Mouse (Mus musculus) gonadal fat pad, adult 2 months (tissue): Measurements from ENCODE around the gene Rag1. TPM values are rescaled to one million over a fixed set of nuclear protein-coding genes. Genes with fewer than 3 reads are reported as not detected.
A peak's percentile ranks its signal among the peaks of the same experiment; 100 is the strongest.

Experiments
- DNase-seq: peaks from one replicate; pipeline ENCODE4 v3.0.0-alpha.2; 2012; ENCODE audit warnings: low read depth
- polyA plus RNA-seq: library from polyadenylated mRNA; depleted of rRNA; stranded (reverse); fragments of >200 nt; gene quantifications from 2 replicates; pipeline ENCODE4 v1.2.3, GENCODE M21; 2012

Gene Rag1
- polyA plus RNA-seq, 1 experiment: 0.04 TPM

DNA sequence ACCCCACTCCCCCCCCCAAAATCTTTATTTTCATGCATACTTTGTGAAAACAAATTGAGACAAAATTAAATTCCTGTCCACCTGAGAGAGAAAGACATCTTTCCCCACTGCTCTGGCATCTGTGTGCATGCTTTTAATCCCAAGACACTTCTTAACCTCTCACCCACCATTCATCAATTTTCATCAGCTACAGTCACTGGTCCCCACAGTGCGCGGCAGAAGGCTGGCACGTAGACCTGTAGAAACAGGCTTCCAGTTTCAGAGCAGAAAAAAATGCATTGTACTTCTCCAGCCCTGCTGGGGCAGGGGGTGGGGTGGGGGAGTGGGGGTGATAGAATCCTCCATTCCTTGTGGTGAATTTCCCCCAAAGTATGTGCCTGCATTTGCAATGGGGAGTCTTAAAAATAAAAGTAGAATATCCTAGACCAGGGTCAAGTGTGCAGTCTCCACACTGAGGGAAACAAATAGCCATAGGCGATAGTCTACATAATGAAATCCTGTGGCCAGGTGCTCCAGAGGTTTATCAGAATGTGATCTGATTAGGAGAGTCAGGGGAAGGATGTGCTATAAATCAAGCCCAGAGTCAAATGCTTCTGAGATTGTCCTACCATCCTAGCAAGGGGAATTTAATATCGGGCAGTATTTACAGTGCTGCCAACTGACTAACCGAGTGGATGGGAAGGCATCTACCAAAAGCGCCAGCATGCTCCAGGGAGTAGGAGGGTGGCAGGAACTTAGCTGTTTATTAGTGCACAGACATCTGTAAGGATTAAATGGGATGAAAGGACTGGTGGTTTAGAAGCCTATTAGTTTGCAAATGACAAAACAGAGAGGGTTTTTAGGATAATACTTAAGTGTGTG is 10.1 kb downstream of the Rag1 start:
- no peak for DNase-seq

DNA sequence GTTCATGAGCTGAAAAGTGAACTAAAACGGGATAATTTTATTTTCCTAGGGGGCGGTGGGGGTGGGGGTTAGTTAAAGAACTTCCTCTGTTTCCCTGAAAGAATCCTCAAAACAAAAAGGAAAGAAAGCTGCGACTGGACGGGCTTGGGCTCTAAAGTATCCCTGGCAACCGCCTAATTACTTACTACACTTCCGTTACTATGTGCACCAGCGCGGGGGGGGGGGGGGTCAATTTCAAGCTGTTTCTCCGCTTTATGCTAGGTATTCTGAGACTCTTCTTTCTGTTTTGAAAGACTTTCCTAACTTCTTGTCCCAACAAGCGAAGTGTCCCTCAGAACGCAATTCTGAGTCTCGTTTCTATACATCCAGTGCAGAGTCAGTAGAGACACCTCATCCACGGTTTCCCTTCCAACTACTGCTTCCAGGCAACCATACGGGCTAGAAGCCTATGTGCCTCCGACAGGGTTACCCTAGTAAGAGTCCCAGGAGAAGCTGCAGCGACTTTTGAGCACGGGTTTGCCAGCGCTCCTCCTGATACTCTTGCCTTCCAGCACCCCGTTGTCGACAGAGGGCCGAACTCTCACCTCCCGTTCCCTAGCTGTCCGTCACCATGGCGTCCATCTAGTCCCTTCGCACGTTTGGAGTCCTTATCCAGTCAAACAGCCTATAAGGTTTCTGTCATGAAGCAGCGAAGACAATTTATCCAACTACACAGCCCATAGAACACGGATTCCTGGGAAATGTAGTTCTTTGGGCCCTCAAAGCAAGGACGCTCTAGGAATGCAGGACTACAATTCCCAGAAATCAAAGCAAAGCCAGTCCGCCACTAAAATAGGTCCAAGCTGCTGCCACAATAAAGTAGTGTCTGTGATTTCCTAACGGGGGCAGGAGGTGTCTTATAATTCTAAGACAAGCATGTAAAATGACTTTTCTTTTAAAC is 20.7 kb downstream of the Rag1 start:
- DNase-seq: peak; percentile 99

DNA sequence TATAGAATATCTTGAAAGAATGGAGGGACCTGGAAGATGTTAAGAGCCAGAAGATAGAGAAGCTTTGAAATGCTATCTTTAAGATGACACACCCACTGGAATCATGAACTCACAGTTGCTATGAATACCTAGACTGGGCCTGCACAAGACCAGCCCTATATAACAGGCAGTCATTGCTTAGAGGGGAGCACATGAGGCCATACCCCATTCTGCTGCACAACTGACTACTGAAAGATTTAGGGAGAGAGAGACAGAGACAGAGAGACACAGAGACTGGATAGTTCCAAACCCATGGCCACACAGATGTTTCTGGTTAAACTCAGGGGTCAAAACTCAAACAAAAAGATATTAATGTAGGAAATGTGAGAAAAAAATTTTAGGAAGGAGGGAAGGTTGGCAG is 22.1 kb downstream of the Rag1 start:
- DNase-seq: no peak

DNA sequence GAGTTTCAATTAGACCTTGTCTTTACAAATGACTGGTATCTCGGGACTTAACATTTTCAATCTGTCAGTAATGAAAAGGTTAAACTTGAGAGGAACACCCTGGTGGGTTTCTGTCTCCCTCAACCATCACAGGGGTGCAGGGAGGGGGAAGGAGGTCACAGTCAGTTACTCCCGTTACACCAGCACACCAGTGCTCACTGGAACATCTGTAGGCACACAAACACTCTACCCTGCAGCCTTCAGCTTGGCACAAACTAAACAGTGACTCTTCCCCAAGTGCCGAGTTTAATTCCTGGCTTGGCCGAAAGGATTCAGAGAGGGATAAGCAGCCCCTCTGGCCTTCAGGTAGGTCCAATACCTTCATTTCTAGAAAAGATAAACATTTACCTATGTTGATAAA is 24.8 kb downstream of the Rag1 start, which contains the start of gene Rag2:
Rag2 (plus strand) TSS at position 193 of the 400 bp plus-strand sequence.
- DNase-seq: no peak

DNA sequence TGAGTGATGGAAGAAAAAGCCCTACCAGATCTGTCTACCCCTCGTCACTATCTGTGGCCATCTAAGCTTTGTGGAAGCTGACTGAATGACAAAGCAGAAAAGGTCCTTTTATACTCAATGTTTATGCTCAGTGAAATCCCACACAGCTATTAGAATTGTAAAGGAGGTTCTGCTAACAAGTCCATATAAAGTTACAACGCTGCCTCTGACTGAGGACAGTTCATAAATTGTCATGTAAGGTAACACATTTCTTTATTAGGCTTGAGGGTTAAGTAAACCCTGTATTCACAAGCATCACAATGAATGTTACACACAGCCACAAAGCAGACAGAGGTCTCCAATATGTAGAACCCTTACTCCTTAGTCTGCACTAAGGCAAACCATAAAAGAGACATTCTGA is 25.3 kb downstream of the Rag1 start:
- no peak for DNase-seq

DNA sequence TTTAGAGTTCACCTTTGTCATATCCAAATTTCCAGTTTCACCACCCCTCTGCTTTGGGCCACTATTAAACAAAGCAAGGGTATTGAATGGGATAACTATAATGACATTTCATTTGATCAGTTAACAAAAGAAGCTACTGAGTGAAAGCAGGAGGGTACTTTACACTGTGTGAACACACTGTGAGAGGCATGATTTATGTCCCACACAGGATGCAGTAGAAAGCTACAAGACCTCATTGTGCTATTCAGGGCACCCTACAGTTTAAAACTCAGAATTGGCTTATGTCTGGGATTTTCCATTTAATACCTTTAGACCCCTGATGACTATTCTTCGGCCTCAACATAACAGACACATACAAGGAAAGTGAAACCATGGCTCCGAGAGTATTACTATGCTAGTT is 26.3 kb downstream of the Rag1 start:
- DNase-seq: no peak

DNA sequence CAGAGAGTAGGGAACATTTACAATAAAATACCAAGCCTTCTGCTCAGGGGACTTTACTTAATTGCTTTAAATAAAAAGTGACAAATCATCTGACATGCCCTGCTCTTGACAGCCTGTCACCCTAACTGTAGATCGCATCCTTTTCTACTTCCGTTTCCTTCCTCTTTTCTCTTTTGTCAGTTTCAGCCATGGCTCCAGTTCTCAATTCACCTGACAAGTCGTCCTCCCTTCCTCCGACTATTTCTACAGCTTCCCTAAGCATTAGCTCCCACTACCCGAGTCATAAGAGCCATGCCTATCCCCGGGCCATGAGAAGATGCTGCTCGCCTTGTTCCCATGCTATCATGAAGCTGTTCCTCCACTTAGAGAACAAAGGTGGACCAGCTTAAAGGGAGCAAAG is 27.7 kb downstream of the Rag1 start:
- no peak for DNase-seq

DNA sequence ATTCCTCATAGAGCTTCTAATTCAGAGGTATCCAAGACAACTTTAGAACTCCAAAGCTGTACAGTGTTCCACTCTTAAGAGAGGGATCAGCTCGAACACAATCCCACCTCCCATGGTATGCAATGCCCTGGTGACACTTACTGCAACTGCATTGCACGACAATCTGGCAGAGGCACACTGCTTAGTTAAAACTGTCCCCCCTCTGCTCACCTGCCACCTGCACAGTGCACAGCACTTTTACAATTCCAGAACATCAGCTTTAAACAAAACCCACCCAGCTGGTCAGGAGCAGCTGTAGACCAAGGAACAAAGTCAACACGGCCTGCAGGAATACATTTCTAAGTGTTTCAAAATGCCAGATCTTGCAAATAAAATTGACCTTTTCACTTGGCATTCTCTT is 28.4 kb downstream of the Rag1 start:
- no peak for DNase-seq

DNA sequence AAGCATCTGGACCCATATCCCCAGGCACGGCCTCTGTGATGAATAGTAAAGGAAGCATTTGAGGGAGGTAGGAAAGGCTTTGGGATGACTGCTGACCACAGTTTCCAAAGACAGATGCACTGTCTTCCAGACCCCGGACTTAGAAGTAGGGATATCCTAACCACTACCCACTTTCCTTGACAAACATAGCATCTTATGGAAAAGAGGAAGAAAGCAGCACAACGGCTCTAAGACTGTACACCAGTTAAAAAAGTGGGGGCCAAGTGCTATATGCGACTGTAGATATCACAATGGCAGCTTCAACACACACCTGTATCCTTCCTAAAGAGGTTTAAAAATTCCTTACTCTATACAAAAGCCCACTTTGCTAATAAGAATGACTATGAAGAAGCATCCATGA is 30.9 kb downstream of the Rag1 start:
- no peak for DNase-seq

DNA sequence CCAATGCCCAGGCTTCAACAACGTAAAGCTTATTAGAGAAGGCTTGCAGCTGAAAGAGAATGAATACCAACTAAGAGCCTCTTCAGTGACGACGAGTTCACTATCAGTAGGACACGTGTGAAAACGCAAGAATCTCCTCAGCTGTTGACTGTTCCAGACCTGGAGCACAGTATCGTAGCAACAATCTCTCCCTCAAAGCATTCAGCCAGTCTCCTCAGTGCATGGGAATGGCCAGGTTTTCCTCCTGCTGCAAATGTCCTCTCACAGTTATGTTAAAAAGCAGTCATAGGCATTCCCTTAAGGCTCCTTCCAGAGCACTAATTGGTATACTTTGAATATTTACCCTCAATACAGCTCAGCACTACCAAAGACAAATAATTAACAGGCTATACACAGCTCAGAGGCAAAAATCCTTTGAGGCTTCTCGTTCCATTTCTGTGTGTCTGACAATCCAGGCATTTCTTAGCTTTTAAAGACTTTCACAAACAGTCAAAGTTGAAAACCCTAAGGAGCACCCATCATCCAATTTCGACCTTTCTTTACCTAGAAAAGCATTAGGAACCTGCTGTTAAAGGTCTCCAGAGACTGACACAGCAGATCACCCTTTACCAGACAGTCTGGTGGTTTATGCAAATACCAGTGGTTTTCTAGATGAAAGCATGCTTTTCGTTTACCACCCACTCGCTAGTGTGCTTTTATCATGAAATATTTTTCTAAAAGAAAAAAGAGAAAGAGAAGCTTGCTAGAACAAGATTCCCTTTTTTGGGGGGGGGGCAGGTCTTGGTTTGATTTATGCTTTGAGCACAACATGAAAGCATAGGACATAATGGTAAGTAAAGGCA is 33.6 kb downstream of the Rag1 start:
- no peak for DNase-seq

DNA sequence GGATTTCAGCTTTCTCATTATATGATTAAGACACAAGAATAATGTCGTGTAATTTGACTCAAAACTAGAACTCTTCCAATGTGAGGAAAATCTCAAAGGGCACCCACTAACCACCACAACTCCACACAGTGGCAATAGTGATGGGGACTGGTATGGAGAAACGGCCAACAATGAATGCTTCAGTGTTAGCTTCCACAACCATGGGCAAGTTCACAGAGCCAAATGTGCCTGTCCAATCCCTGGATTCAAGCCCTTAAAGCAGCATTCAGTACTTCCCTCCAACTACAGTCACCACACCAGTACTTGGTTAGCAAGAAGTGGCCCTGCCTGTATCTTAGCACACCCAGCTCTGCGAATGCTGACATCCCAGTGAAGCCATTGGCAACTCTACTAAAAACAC is 38.4 kb downstream of the Rag1 start:
- no peak for DNase-seq

DNA sequence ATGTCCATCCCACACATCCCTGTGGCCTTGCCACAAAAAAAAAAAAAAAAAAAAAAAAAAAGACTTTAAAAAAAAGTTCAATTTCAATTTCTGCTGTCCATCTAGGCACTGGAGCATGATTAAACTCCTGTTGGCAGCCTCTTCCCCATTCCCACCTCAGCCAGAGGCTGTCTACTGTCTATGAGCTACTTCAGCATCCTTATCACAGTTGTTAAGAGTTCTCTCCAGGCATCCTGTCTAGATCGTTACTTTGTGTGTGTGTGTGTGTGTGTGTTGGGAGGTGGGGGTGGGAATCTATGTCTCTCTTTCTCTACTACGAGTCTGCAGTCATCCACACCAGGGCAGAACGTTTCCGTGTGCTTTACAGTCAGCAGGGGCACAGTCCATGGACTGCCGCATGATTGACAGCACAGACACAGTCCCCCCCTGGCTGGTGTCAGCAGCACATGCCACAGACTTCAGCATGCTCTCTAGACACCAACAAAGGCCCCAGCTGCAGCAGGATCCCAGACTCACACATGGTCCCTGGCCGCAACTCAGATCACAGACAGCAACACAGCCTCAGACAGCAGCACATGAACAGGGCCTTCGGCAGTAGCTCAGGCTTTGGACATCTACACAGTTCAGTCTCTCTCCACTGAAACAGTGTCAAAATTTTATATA is 40.9 kb downstream of the Rag1 start:
- no peak for DNase-seq

DNA sequence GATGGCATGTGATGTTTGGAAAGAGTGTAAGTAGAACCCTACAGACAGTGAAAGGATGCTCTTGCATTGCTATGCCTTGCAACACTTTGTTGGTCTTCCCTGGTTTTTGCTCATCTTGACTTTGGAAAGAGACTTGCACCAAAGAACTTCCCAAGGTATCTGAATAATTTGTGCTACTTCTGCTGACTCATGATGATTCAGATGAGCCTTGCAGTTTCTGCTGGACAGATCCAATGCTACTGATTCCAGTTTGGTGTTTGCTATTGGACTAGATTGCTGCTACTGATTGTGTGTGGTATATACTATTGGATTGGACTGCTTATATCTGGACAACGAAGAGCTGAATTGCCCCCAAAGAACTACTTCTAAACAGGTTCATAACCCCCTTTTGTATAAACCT is 46.2 kb downstream of the Rag1 start:
- no peak for DNase-seq

DNA sequence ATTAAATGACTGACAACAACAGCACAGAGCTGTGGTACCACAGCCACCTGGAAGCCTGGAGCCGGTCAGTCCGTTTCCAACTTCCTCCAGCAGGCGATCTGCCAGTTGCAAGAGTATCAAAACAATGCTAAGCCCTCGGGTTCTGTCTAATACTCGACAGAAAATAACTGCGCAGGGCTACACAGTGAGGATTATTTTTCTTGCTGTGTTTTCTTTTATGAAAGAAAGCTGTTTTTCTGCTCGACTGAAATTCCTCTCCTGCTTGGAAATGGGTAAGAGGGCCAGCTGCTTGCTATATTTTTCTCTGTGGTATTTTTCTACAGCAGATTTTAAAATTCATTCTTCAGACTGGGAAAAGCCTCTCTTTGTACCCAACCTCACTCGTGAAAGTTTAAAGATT is 48.6 kb downstream of the Rag1 start:
- DNase-seq: no peak

DNA sequence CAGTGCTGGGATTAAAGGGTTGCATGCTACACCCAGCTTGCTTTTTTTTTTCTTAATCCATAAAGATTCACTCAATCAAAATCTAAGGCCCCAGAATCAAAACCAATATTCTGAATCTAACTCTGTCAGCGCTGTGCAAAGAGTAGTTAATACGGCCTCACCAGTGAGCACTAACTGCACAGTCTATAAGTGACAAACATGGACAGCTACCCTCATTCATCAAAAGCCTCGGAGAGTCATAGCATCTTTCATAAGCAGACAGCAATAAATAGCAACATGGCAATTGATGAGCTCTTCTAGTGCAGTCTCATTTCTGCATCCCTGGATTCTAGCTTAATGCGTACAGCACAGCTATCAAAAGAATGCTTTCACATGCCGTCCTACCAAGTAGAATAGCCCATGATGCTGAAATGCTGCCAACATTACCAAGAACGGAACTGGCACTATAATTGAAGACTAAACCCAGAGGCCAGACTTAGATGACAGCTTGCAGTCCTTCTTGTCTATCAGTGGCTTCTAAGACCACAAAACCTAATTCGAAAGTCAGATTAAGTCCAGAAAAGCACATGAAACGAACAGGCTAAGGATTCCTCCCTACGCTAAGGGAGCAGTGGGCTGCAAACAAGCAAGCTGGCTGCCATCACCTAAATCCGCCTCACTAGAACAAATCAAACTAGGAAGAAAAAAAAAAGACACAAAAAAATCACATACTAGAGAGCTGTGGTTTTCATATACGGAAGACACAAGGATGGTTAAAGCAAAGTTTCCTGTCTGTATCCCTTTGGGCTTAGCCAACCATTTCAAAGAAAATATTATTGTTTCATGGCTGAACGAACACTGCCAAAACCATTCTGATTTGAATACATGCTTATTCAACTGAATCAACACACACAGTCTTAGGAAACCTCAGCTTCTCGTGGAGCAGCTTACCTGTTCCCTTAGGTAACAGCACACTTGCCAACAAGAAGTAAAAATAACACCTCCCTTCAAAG is 50.8 kb downstream of the Rag1 start:
- DNase-seq: no peak

DNA sequence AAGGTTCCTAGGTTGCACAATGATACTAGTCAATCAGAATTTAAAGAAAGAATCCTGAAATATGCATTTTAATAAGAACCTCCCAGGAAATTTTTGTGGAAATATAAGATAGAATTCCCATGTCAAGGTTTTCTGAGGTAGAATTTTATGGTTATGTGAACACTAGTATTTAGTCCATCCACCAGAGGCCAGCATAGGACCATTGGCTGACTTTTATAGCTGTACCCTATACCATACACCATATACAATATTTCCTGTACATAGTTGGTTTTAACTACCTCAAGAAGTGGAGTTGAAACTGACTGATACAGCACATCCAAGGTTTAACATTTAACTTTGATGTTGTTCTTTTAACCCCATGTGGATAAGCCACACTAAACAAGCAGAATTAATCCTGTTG is 52.1 kb downstream of the Rag1 start:
- no peak for DNase-seq

DNA sequence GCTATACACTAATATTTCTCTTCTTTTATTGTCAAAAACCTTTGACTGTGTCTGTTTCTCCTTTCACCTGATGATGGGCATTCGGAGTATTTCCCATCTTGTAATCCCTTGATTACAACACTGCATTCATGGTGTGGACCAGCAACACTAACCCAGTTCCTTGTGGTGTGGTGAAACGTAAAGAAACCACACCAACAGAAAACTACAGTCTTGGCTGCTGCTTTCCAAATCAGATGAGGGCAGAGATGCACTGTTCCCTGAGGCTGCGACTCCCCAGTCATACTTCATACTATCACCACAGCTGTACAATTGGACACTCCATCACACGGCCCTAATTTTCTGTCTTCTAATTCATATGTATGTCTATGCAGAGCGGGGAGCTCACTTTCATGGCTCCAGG is 54.6 kb downstream of the Rag1 start:
- no peak for DNase-seq

DNA sequence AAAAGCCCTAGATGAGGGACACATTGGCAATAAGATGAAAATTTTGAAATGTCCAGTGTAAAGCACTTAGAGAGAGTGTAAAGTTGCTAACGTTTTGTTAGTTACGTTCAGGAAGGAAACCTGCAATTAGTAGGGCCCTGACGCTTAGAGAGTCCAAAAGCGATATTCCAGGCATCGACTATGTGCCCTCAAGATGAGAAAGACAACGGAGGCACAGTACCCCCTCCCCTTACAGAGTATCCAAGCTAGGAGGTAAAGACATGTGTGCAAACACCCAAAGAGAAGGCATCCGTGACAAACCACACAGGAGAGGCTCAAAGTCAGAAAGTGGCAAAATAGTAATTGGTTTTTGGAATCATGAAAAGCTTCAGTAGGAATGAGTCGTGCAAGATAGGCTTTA is 56.4 kb downstream of the Rag1 start:
- no peak for DNase-seq

DNA sequence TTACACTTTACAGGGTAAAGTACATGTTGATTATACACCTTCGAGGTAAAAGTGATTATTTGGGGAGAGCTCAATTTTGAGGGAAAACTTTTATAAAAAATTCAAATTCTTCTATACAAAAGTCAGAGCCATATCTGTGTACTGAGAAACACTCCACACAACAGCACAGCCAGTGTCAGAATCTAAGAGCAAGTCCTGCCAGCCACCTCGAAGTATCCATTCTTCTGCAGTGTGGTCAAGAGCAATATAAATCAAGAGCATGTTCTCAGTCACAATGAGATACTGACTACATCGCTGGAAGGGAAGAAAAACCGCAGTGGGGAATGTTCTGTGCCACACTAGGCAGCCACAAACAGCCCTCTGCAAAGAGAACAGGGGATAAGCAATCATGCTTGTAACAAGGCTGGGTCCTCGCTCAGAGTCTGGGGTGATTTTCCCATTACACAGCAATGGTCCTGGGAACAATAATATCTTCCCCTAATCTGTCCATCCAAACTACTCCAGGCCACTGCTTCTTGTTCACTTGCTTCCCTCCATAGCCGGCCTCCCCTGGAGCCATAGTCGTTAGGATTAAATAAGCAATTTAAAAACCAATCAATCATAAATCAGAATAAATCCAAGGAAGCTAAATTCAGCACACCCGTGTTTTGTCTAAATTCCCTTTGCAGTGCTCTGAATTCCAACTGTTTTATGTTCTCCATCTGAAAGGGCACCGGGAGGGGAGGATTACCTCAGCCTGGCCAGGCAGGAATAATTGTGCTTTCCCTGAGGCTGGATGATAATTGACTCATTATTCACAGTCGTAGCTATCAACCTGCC is 57.1 kb downstream of the Rag1 start:
- no peak for DNase-seq
